Mouse (Mus musculus) v-Abl transformed pro-B cells (cell line): ENCODE results near the gene Cdh13.

Source experiments
- in situ Hi-C, 2 experiments: fragments of 400-800 bp; cut with MboI; formaldehyde crosslinking; loops; one replicate each; pipeline ENCODE4 v1.15.1; 2025; ENCODE audit not compliant: unreplicated experiment in 2 of 2

The Cdh13 gene

GRCm38 (mm10) chr8:118283600-118284111 is at the start of gene Cdh13:
Gene Cdh13 (plus strand): TSS chr8:118283733.
- in situ Hi-C loops = no loop called here

DNA sequence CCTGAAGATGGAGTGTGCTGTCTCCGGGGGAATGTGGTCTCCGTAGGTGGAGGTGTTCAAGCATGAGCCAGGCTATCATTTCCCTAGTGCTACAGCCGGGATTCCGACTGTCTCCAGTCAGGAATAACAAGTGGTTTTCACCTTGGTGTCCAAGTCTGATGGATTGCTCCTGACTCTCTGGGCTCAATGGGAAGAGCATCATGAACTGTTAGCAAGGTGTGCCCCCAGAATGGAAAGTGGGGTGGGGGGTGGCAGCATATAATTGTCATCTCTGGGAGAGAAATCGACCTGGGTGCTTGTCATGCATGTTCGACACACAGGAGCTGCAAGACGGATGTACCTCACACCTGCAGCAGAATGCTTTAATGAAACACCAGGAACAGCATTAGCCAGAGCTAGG is 47.9 kb upstream of the Cdh13 start:
- in situ Hi-C loops = no loop called here

DNA sequence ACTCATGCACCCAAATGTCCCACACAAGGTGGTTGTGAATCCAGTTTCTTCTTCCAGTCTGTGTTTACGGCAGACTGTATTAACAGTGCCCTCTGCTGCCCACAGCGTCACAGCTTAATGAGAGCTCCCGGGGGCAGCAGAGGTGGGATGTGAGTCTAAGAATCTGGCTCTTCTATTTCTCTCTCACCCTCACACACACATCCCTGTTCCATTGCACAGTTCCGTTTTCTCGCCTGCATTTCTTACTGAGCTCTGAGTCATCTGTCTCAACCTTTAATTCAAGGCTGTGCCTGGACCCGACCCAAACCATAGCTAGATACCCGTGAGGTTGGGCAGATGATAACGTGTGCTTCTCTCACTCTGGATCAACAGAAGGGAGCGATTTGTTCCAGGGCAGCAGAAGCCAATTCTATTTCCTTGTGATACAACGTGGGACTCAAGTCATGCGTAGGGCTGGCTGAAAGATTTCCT is 46.3 kb upstream of the Cdh13 start:
- in situ Hi-C loops = no loop called here

- in situ Hi-C loops = no loop called here
Measured at GRCm38 (mm10) chr8:118238156-118238555, 45.4 kb upstream of the Cdh13 start.

- in situ Hi-C loops = no loop called here
Measured at GRCm38 (mm10) chr8:118239186-118239585, 44.3 kb upstream of the Cdh13 start.

- in situ Hi-C loops = no loop called here
Measured at GRCm38 (mm10) chr8:118249319-118249718, 34.2 kb upstream of the Cdh13 start.

- in situ Hi-C loops = no loop called here
Measured at GRCm38 (mm10) chr8:118249923-118250322, 33.6 kb upstream of the Cdh13 start.

GRCm38 (mm10) chr8:118263117-118263516 is 20.4 kb upstream of the Cdh13 start:
- in situ Hi-C loops = no loop called here

GRCm38 (mm10) chr8:118270751-118271402 is 12.7 kb upstream of the Cdh13 start:
- in situ Hi-C loops = no loop called here

DNA sequence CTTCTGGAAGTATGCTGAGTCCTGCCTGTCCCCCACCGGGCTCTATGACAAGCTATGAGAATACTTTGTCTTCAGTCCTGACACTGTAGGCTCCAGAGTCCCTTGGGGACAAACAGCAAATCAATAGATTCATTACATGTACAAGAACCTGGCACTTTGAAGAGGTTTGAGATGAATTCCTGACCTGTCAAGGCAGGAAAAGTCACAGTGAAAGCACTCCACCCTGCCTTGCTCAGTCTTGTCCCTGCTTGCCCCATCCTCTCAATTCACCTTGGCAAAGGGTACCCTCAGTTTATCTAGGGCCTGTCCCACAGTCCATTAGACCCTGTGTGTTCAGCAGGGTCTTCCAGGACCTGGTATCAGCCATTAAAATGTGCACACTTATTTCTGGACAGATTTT is 11.0 kb upstream of the Cdh13 start:
- in situ Hi-C loops = no loop called here

DNA sequence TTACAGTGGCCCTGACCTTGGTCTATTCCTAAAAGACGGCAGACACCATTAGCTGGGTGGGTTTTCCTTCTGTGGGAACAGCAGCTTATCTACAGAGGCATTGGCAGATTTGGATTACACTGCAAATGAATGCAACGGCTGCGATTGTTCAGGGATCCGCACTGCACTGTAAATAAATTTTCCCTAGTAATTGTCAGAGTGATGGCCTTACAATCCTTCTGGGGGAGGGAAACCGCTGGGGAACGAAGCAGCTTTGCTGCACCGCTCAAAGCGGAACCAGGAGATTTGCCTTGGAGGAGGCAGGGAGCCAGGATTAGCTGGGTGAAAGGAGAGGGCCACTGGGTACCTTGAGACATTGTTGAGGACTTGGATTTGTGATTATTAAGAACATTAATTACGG is 9.3 kb upstream of the Cdh13 start:
- in situ Hi-C loops = no loop called here

DNA sequence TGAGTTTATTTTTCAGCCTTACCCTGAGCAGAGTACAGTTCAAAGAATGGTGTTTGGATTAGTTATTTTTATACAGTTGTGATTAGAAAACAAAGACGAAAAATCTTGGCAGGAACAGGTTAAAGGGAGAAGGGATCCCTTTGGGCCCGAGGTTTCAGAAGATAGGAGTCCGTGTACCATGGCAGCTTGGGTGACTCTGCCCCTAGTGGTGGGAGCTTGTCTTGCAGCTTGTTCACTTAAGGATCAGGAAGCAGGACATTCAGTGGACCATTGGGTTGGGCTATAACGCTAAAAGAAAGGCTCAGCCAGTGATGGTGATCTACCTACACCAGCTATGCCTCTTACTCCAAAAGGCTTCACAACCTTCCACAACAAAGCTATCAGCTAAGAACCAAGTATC is 8.8 kb upstream of the Cdh13 start:
- in situ Hi-C loops = no loop called here

DNA sequence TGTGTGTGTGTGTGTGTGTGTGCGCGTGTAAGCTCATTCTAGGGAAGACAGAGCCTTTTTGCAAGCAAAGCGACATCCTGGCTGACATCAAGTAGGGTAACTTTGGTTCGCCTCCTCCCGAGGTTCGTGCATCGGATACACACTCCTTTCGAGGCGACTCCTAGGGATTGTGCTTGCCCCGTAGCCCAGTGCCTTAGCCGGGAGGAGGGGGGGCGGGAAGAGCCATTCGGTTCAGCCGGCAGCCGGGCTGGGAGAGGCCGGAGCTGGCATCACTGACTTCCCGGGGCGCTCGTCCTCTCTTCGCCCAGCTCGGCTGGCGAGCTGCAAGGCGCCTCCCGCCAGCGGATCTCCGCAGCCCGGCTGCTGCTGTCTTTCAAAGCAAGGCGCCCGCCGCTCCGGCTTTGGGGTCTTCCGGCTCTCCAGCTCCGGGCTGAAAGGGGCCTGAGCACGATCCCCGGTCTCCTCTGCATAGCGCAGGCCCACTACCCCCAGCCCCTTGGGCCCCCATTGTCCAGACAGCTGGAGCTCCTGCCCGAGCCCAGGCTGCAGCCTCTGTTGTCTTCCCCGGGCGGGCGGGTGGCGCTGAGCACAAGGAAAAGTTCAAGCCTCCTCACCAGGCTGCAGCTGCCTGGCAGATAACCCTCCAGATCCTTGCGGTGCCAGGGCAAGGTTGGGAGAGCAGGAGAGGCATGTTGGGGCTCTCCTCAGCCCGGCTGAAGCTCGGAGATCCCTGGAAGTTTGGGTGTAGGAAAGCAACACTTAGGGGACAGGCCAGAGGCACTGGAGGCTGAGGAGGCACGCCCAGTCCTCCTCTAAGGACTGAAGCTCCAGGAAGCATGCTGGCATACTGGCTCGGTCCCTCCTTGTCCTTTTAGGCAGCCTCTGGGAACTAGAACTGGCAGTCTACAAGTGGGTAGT is 838 bp downstream of the Cdh13 start:
- in situ Hi-C loops = no loop called here

DNA sequence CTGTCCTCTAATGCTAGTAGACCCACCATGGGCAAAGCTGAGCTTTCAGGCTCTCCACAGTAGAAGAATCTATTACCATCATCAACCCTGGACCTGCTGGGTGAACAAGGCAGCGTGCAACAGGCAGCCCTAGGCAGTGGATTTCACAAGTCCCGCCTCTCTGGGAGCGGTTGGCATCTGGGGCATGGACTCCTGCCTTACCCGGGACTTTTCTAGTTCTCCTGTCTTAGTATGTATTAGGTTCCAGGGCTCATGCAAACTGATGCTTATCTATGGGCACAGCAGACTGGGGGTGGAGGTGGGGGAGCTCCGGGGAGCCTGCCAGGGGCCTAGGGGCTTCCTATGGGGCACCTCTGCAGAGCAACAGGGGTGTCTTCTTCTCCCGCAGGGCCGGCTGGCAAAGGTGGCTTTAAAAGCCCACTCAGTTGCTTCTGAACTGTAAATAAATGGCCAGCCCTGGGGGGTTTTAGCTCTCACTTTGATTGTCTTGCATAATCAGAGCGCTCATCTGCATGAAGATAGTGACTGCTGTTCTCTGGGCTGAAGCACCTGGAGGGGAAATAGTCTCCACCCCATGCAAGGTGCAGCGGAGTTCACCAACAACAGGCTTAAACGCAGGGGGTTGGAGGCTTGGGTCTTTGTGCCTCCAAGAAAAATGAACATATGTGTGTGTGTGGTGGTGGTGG is 2.2 kb downstream of the Cdh13 start:
- in situ Hi-C loops = no loop called here

DNA sequence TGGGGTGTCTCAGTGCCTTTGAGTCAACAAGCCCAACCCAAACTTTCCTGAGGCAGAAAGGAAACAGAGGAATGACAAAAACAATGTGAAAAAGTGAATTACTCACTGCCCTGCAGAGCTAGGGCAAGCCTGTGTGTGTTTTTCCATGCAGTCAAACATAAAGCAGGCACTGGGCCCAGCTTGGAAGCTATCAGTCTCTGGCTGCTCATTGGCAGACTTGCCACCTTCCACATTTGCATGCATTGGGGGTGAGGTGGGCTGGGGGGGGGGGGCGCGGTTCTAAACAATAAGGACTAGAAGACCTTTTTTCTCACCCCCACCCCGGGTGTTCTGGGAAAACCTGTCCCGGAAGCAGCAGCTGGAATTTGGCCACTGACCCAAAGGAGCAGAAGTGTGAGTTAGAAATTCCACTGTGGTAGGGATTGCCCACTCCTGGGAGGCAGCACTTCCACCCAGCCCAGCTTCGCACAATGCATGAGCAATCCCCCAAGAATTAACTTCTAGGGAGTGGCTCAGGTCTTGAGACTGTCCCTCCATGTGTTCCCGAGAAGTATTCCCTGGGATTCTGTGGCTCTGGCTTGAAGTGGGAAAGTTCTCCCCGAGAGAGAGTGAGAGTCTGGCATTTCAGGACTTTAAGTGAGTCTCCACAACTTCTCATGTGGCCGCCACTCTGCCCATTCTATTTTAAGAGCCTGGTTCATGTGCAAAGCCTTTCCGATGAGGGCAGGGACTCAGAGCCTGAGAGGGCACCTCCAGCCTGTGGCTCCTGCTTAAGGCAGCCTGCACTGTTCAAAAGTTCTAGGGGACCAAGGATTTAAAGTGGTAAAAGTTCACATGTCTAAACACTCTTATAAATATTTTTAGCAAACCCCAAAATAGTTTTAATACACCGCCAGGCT is 3.0 kb downstream of the Cdh13 start:
- in situ Hi-C loops = no loop called here

- in situ Hi-C loops = no loop called here
Measured at GRCm38 (mm10) chr8:118287496-118287895, 4.0 kb downstream of the Cdh13 start.

DNA sequence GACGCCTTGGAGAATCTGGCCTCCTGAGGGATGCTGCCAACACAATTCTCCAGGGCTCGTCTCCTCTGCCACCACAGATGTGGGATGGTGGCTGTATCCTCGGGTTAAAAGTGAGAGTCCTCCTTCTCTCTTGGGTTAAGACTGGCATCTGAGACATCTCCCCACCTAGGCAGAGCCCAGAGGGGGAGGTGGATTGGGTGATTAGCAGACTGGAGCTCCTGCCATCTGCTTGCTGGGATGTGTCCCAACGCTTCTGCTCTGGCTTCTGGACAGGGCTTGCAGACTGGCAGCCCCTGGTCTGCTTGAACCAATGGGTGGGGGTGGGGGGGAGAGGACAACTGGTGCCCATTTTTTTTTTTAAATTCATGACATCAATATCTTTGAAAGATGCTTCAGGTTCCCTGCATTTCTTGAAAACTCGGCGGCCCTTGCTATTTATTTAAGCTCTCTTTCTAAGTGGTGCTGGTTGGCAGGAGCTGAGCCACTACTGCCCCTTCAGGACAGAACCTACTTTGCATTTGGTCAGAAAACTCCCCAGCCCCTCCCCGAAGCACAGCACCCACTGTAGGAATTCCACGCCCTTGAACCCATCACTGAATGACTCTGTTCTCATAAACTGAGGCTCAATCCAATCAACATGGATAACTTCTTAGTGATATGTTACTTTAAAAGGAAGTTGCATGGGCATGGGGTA is 4.9 kb downstream of the Cdh13 start:
- in situ Hi-C loops = no loop called here

DNA sequence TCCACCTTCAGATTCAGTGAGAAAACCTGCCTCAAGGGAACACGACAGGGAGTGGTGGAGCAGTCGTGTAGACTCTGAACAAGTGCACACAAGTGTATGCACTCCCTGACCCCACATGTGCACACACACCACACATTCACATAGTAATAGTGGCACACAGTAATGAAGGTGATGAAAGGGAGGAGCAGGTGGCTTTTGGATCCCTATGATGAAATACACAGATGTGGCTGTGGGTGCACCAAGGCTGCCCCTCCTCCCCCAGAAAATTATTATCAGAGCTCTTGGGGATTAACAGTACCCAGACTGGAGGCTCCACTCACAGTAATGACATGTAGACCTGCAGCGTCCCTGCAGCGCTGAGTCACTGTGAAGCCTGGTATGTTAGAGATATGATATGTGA is 5.6 kb downstream of the Cdh13 start:
- in situ Hi-C loops = no loop called here

- in situ Hi-C loops = no loop called here
Measured at GRCm38 (mm10) chr8:118289525-118289924, 6.0 kb downstream of the Cdh13 start.

- in situ Hi-C loops = no loop called here
Measured at GRCm38 (mm10) chr8:118290266-118290665, 6.7 kb downstream of the Cdh13 start.
